Mouse (Mus musculus) ES-E14 (cell line): ENCODE measurements around the gene Unc5b. TPM values are rescaled to one million over a fixed set of nuclear protein-coding genes. Genes with fewer than 3 reads are reported as not detected.

ENCODE experiments used
- DNase-seq: peaks from one replicate; pipeline ENCODE4 v3.0.0-alpha.2; 2013; ENCODE audit warnings: low read depth, low spot score
- H3K27ac ChIP-seq: 2 replicates; pipeline ENCODE4 v1.5.1; 2012; ENCODE audit warnings: low read depth, mild to moderate bottlenecking, low read length, moderate library complexity, mixed read lengths; ENCODE audit not compliant: poor library complexity, insufficient read depth, severe bottlenecking
- H3K36me3 ChIP-seq: 2 replicates; pipeline ENCODE4 v1.6.1; 2012; ENCODE audit warnings: mild to moderate bottlenecking, low read length, moderate library complexity, mixed read lengths; ENCODE audit not compliant: control insufficient read depth, poor library complexity, insufficient read depth, severe bottlenecking
- H3K4me1 ChIP-seq, 2 experiments: fragments of 150-350 bp in 1 of 2; sonication (generic) in 1 of 2; 2 replicates each; pipeline ENCODE4 v1.6.1; 2012; ENCODE audit warnings: low read length in 2 of 2, mild to moderate bottlenecking in 1 of 2, mixed read lengths in 1 of 2; ENCODE audit not compliant: control insufficient read depth in 2 of 2, insufficient read depth in 2 of 2, poor library complexity in 1 of 2
- H3K4me3 ChIP-seq, 2 experiments: fragments of 150-350 bp in 1 of 2; sonication (generic) in 1 of 2; 2 replicates each; pipeline ENCODE4 v1.5.1; 2012; ENCODE audit warnings: low read length in 2 of 2, low read depth in 1 of 2, mild to moderate bottlenecking in 1 of 2, mixed read lengths in 1 of 2; ENCODE audit not compliant: insufficient read depth in 1 of 2, poor library complexity in 1 of 2, severe bottlenecking in 1 of 2
- H3K9ac ChIP-seq: 2 replicates; pipeline ENCODE4 v1.6.1; 2012; ENCODE audit warnings: low read depth, mild to moderate bottlenecking, low read length, mixed read lengths; ENCODE audit not compliant: poor library complexity, insufficient read depth, severe bottlenecking
- H3K9me3 ChIP-seq: fragments of 150-350 bp; sonication (generic); 2 replicates; pipeline ENCODE4 v1.6.1; 2012; ENCODE audit warnings: low read depth, mild to moderate bottlenecking, low read length; ENCODE audit not compliant: control insufficient read depth, insufficient read depth
- CHD2 ChIP-seq: IDR thresholded peaks from 2 replicates; pipeline ENCODE4 v1.6.1; 2014; ENCODE audit warnings: mild to moderate bottlenecking, low read depth, low read length, inconsistent platforms
- HCFC1 ChIP-seq: IDR thresholded peaks from 2 replicates; pipeline ENCODE4 v1.6.1; 2012; ENCODE audit warnings: low read length, inconsistent platforms, borderline replicate concordance; ENCODE audit not compliant: insufficient read depth
- MAFK ChIP-seq: IDR thresholded peaks from 2 replicates; pipeline ENCODE4 v1.6.1; 2014; ENCODE audit warnings: mild to moderate bottlenecking, low read depth, low read length, inconsistent platforms; ENCODE audit not compliant: insufficient read depth
- ZC3H11A ChIP-seq: IDR thresholded peaks from 2 replicates; pipeline ENCODE4 v1.6.1; 2012; ENCODE audit warnings: low read depth, mild to moderate bottlenecking, inconsistent platforms, low read length, borderline replicate concordance
- ZNF384 ChIP-seq: IDR thresholded peaks from 2 replicates; pipeline ENCODE4 v1.6.1; 2012; ENCODE audit warnings: low read depth, low read length, inconsistent platforms
- in situ Hi-C, 2 experiments: fragments of 600-800 bp; cut with MboI; formaldehyde crosslinking; loops; one replicate each; pipeline ENCODE4 v1.15.1; 2025; ENCODE audit warnings: low sequenced_read_pairs in 2 of 2, inconsistent platforms in 1 of 2; ENCODE audit not compliant: unreplicated experiment in 2 of 2
- total RNA-seq: library from RNA; depleted of rRNA; stranded (reverse); fragments of 300-350 nt; gene quantifications from 2 replicates; pipeline ENCODE4 v1.2.3, GENCODE M21; 2012

The Unc5b gene
- total RNA-seq, 1 experiment = 82.0 TPM

- no peak overlapping the region for H3K9ac ChIP-seq
- DNase-seq = no peak
- H3K4me1 ChIP-seq = peaks cover 12 to 63% of the 10 kb centered on the region in 2 experiments
- no peaks in the 10 kb centered on the region for H3K9me3 ChIP-seq
- no peaks in the 10 kb centered on the region for H3K36me3 ChIP-seq
- in situ Hi-C loops = no loop called here
- no peak for TF ChIP-seq CHD2
- TF ChIP-seq ZNF384 = no peak
- no peak for TF ChIP-seq HCFC1
- TF ChIP-seq MAFK = no peak
- TF ChIP-seq ZC3H11A = no peak
- H3K27ac ChIP-seq = no peak overlapping the region
- H3K4me3 ChIP-seq = no peak overlapping the region
Observed at GRCm38 (mm10) chr10:60815855-60816254, 15.5 kb downstream of the Unc5b start.

GRCm38 (mm10) chr10:60815059-60815458, 16.3 kb downstream of the Unc5b start:
- 0 out of 4 replicates have a peak overlapping the region, but pooled peaks of 1 of the 2 experiments have one; percentile 10 for H3K4me3 ChIP-seq

GRCm38 (mm10) chr10:60814444-60815057, 16.8 kb downstream of the Unc5b start:
- peak overlapping the region; percentile 78 for H3K27ac ChIP-seq
- no peak overlapping the region for H3K9ac ChIP-seq
- H3K4me1 ChIP-seq = peaks cover 12 to 58% of the 10 kb centered on the region in 2 experiments
- in situ Hi-C loops = no loop called here
- peak; percentile 81 for DNase-seq
- no peaks in the 10 kb centered on the region for H3K9me3 ChIP-seq
- TF ChIP-seq ZNF384 (no peak), HCFC1 (no peak), CHD2 (no peak), MAFK (no peak), ZC3H11A (no peak)
- H3K36me3 ChIP-seq = no peaks in the 10 kb centered on the region
- peak overlapping the region in 1 of 2 experiments; percentile 10; a peak in 2 of 4 replicates for H3K4me3 ChIP-seq

More at GRCm38 (mm10) chr10:60815059-60815458, 16.3 kb downstream of the Unc5b start:
- no peaks in the 10 kb centered on the region for H3K36me3 ChIP-seq
- no peak for DNase-seq
- in situ Hi-C loops = no loop called here
- no peaks in the 10 kb centered on the region for H3K9me3 ChIP-seq
- TF ChIP-seq ZC3H11A = no peak
- no peak for TF ChIP-seq ZNF384
- TF ChIP-seq MAFK = no peak
- TF ChIP-seq HCFC1 = no peak
- TF ChIP-seq CHD2 = no peak
- H3K9ac ChIP-seq = no peak overlapping the region
- peak overlapping the region; percentile 78 for H3K27ac ChIP-seq
- peaks cover 12 to 62% of the 10 kb centered on the region in 2 experiments for H3K4me1 ChIP-seq

GRCm38 (mm10) chr10:60813606-60814005, 17.8 kb downstream of the Unc5b start:
- in situ Hi-C loops = no loop called here
- Histone ChIP-seq H3K4me1 (peaks cover 12 to 60% of the 10 kb centered on the region in 2 experiments), H3K4me3 (no peak overlapping the region), H3K36me3 (no peaks in the 10 kb centered on the region), H3K9ac (peak overlapping the region; percentile 31; the same call in 1 of the 2 replicates), H3K9me3 (no peaks in the 10 kb centered on the region), H3K27ac (peak overlapping the region; percentile 78)
- no peak for TF ChIP-seq ZC3H11A
- no peak for TF ChIP-seq CHD2
- no peak for TF ChIP-seq ZNF384
- no peak for TF ChIP-seq HCFC1
- no peak for TF ChIP-seq MAFK
- no peak for DNase-seq
